Mouse (Mus musculus) neural tube, embryonic 12.5 days (tissue): ENCODE measurements at regions not wholly inside any gene's neighbourhood (a gene's known extent, or its start where the extent isn't known, plus 50 kb on each side); places are given as distances from the start of the nearest gene placed in this dataset.

ENCODE experiments used
- ATAC-seq: fragments of 200-750 bp; cut with Nextera tagmentation; 2 replicates; pipeline ENCODE4 v1.8.0; 2017; ENCODE audit warnings: low read depth, mild to moderate bottlenecking, moderate TSS enrichment, moderate library complexity; ENCODE audit not compliant: low FRiP score
- H3K27ac ChIP-seq: fragments of 300-500 bp; sonication (generic); 2 replicates; pipeline ENCODE4 v1.5.1; 2016
- H3K27me3 ChIP-seq: fragments of 300-500 bp; sonication (generic); replicated peaks from 2 replicates; pipeline ENCODE4 v1.6.1; 2016; ENCODE audit warnings: mild to moderate bottlenecking
- H3K36me3 ChIP-seq: fragments of 300-500 bp; sonication (generic); 2 replicates; pipeline ENCODE4 v1.6.1; 2016; ENCODE audit warnings: mild to moderate bottlenecking
- H3K4me1 ChIP-seq: fragments of 300-500 bp; sonication (generic); 2 replicates; pipeline ENCODE4 v1.6.1; 2016
- H3K4me2 ChIP-seq: fragments of 300-500 bp; sonication (generic); replicated peaks from 2 replicates; pipeline ENCODE4 v1.6.1; 2016; ENCODE audit warnings: mild to moderate bottlenecking
- H3K4me3 ChIP-seq: fragments of 300-500 bp; sonication (generic); 2 replicates; pipeline ENCODE4 v1.5.1; 2016
- H3K9ac ChIP-seq: fragments of 300-500 bp; sonication (generic); 2 replicates; pipeline ENCODE4 v1.6.1; 2016; ENCODE audit warnings: mild to moderate bottlenecking
- H3K9me3 ChIP-seq: fragments of 300-500 bp; sonication (generic); 2 replicates; pipeline ENCODE4 v1.6.1; 2016; ENCODE audit warnings: mild to moderate bottlenecking
- WGBS: fragments of 180-500 bp; shearing (Covaris S2); methylation state at CpG from one replicate; pipeline ENCODE4 v1.1.7; 2016; 5-methylcytosine and 5-hydroxymethylcytosine counted together

GRCm38 (mm10) chr19:49880241-49880640, 798.2 kb downstream of the Sorcs1 start:
- no peak overlapping the region for H3K4me2 ChIP-seq
- ATAC-seq, result no peak
- no peak overlapping the region for H3K4me3 ChIP-seq
- H3K27ac ChIP-seq, result no peak overlapping the region
- no peaks in the 10 kb centered on the region for H3K9me3 ChIP-seq
- no peaks in the 10 kb centered on the region for H3K36me3 ChIP-seq
- no peaks in the 10 kb centered on the region for H3K4me1 ChIP-seq
- WGBS, result 82% methylated on average over 3 of the region's 3 CpGs
- no peaks in the 10 kb centered on the region for H3K27me3 ChIP-seq
- no peak overlapping the region for H3K9ac ChIP-seq

GRCm38 (mm10) chr19:49860761-49861160, 817.7 kb downstream of the Sorcs1 start:
- H3K4me2 ChIP-seq, result no peak overlapping the region
- no peak for ATAC-seq
- no peaks in the 10 kb centered on the region for H3K27me3 ChIP-seq
- no peaks in the 10 kb centered on the region for H3K4me1 ChIP-seq
- H3K4me3 ChIP-seq, result no peak overlapping the region
- H3K9me3 ChIP-seq, result no peaks in the 10 kb centered on the region
- H3K36me3 ChIP-seq, result no peaks in the 10 kb centered on the region
- no peak overlapping the region for H3K27ac ChIP-seq
- H3K9ac ChIP-seq, result no peak overlapping the region
- WGBS, result 86% methylated on average over 7 of the region's 7 CpGs

GRCm38 (mm10) chr19:49855481-49856035, 822.9 kb downstream of the Sorcs1 start:
- Histone ChIP-seq H3K9me3 (no peaks in the 10 kb centered on the region), H3K4me3 (no peak overlapping the region), H3K27me3 (no peaks in the 10 kb centered on the region), H3K27ac (no peak overlapping the region), H3K36me3 (no peaks in the 10 kb centered on the region), H3K4me1 (no peaks in the 10 kb centered on the region), H3K9ac (no peak overlapping the region), H3K4me2 (no peak overlapping the region)
- no peak; the same call in 1 of the 2 replicates for ATAC-seq
- WGBS, result 33% methylated on average over 9 of the region's 9 CpGs

- Histone ChIP-seq H3K9me3 (no peaks in the 10 kb centered on the region), H3K9ac (no peak overlapping the region), H3K4me2 (no peak overlapping the region), H3K36me3 (no peaks in the 10 kb centered on the region), H3K27me3 (no peaks in the 10 kb centered on the region), H3K27ac (no peak overlapping the region), H3K4me3 (no peak overlapping the region), H3K4me1 (no peaks in the 10 kb centered on the region)
- ATAC-seq, result no peak
- 82% methylated on average over 5 of the region's 5 CpGs for WGBS
Measured at GRCm38 (mm10) chr19:49841984-49842383, 836.5 kb downstream of the Sorcs1 start.

- no peak overlapping the region for H3K9ac ChIP-seq
- ATAC-seq, result no peak
- no peaks in the 10 kb centered on the region for H3K4me1 ChIP-seq
- 86% methylated on average over 2 of the region's 2 CpGs for WGBS
- no peak overlapping the region for H3K4me3 ChIP-seq
- no peaks in the 10 kb centered on the region for H3K27me3 ChIP-seq
- H3K27ac ChIP-seq, result no peak overlapping the region
- H3K36me3 ChIP-seq, result no peaks in the 10 kb centered on the region
- H3K4me2 ChIP-seq, result no peak overlapping the region
- H3K9me3 ChIP-seq, result no peaks in the 10 kb centered on the region
Measured at GRCm38 (mm10) chr19:49839153-49839911, 839.1 kb downstream of the Sorcs1 start.

- no peaks in the 10 kb centered on the region for H3K27me3 ChIP-seq
- no peak overlapping the region for H3K4me3 ChIP-seq
- H3K9me3 ChIP-seq, result no peaks in the 10 kb centered on the region
- H3K36me3 ChIP-seq, result no peaks in the 10 kb centered on the region
- ATAC-seq, result no peak
- WGBS, result 61% methylated on average over 6 of the region's 6 CpGs
- no peak overlapping the region for H3K27ac ChIP-seq
- H3K4me2 ChIP-seq, result no peak overlapping the region
- H3K4me1 ChIP-seq, result no peaks in the 10 kb centered on the region
- no peak overlapping the region for H3K9ac ChIP-seq
Measured at GRCm38 (mm10) chr19:49830918-49831317, 847.5 kb downstream of the Sorcs1 start.

- H3K9me3 ChIP-seq, result no peaks in the 10 kb centered on the region
- H3K4me3 ChIP-seq, result no peak overlapping the region
- no peak overlapping the region for H3K4me2 ChIP-seq
- no peaks in the 10 kb centered on the region for H3K4me1 ChIP-seq
- no peaks in the 10 kb centered on the region for H3K27me3 ChIP-seq
- ATAC-seq, result no peak
- WGBS, result 58% methylated on average over 3 of the region's 3 CpGs
- H3K27ac ChIP-seq, result no peak overlapping the region
- no peaks in the 10 kb centered on the region for H3K36me3 ChIP-seq
- no peak overlapping the region for H3K9ac ChIP-seq
Measured at GRCm38 (mm10) chr19:49805636-49806397, 872.6 kb downstream of the Sorcs1 start.
